Mouse (Mus musculus) WW6 (cell line): ENCODE results near the gene Zfp575.
"Not testable (repeated sequence)": the region's sequence is repeated elsewhere in the genome, so short reads cannot be mapped to it uniquely, and the experiment has no call there.

Experiments used
- DNase-seq: peaks from one replicate; pipeline ENCODE4 v3.0.0-alpha.2; 2013; ENCODE audit warnings: low read depth, low spot score

Zfp575 gene

DNA sequence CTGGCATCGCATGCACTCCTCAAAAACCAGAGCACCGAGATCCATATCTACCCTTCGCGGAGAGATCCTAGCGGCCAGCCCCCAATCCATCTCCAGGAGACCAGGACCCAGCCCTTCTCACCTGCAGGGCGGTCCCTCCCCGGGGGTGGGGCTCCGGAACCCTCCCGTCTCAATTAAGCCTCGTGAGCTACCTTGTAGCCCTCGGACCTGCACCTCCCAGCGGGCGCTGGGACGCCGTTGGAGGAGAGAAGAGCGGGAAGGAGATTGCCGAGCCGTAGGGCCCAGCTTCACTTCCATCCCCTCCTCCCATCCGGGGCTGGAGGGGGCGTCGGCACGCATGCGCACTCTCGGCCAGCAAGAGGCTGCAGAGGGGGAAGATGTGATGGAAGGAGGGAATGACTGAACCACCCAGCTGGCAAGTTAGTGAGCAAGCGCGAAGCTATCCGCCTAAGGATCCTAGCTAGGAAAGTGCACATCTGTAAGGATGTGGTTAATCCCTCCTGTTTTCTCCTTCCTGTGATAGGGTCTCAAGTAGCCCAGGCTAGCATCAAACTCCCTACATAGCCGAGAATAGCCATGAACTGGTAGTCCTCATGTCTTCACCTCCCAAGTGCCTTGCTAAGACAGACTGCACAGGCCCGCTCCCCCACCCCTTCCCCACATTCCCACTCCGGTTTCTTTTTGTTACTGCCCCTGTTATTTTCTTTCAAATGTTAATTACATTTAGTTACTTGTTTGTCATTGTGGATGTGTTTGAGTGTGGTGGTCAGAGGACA lies at the start of gene Zfp575, which contains the start of gene Ethe1:
TSS of gene Zfp575 (minus strand) at position 312 of the 776 bp plus-strand sequence.
TSS of gene Ethe1 (plus strand) at position 214 of the 776 bp plus-strand sequence.
- DNase-seq, result no peak

DNA sequence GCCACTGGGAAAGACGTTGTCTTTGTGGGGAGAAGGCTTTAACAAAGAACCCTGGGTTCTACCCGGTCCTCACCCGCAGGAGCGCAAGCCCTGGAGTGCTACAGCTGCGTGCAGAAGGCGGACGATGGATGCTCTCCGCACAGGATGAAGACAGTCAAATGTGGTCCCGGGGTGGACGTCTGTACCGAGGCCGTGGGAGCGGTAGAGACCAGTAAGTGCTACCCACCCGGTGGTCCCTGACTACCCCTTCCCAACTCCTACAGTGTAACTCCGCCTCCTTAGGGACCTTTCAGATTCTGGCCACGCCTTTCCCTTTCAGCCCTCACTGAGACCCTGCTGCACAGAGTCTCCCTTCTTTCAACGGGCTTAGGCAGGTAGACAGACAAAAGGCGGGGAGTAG lies 49.6 kb upstream of the Zfp575 start:
- DNase-seq, result no peak

DNA sequence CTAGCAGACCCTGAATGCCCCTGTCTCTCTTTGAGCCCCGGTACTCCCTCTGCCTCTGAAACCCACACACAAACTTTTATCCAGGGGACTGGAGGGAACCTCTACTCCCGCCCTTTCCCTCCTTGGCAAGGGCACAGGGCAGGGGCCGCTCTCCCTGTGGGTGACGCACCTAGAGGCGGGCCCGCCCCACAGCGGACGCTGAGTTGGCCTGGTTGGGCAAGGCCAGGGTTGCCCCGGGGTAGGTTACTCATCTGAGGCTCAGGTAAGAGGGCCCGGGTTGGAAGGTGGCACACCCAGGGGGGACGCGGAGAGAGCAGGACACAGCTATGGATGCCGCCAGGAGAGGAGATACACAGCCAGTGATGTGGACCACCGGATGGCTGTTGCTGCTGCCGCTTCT lies 48.8 kb upstream of the Zfp575 start, which contains the start of gene Lypd3:
TSS of gene Lypd3 (plus strand) at position 287 of the 400 bp plus-strand sequence.
- no peak for DNase-seq

DNA sequence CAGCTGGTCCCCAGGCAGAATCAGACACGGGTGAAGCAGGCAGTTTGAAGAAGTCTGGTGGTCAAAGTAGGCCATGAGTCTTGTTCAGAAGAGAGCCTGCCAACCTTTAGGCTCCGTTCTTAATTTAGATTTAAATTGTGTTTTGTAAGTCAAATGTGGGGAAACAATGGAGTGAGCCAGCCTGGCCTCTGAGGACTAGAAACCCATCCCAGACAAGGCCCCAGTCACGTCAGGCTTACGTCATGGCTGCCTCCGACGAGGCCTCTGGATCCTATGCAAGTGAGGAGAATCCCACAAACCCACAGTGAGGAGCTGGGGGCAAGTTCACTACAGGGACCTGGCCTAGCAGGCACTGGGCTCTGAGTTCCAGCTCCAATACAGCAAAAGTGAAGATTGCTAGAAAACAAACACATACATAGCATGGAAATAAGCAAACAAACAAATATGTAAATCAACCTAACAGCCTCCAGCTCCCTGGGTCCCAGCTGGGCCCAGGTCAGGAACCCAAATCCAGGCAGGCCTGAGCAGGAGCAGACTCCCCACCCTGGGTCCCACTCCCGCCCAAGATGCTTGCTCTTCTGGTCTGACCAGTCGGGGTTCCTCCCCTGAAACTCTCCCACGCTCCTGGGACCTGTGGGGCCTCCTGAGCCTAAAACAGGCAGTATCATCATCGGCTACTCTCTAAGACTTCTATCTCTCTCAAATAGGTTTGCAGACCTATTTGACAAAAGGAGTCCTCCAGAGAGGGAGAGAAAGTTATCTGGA lies 42.9 kb upstream of the Zfp575 start:
- no peak for DNase-seq

DNA sequence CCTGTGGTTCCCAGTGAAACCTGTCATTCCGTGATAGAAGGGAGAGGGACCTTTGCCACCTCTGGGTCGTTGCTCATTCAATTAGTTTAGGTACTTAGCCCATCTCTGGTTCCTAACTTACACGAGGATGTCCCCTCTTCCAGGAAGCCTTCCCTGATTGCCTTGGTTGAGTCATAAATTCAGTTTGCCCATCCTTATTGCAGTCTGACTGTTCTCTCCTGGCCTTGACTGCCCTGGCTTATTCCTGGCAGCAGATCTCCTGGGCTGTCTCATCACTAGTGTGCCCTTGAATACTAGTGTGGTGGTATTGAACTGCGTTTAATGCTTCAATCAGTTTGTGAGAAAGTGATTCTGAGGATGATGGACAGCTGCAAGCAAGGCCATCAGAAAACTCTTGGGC lies 42.2 kb upstream of the Zfp575 start:
- no peak for DNase-seq

DNA sequence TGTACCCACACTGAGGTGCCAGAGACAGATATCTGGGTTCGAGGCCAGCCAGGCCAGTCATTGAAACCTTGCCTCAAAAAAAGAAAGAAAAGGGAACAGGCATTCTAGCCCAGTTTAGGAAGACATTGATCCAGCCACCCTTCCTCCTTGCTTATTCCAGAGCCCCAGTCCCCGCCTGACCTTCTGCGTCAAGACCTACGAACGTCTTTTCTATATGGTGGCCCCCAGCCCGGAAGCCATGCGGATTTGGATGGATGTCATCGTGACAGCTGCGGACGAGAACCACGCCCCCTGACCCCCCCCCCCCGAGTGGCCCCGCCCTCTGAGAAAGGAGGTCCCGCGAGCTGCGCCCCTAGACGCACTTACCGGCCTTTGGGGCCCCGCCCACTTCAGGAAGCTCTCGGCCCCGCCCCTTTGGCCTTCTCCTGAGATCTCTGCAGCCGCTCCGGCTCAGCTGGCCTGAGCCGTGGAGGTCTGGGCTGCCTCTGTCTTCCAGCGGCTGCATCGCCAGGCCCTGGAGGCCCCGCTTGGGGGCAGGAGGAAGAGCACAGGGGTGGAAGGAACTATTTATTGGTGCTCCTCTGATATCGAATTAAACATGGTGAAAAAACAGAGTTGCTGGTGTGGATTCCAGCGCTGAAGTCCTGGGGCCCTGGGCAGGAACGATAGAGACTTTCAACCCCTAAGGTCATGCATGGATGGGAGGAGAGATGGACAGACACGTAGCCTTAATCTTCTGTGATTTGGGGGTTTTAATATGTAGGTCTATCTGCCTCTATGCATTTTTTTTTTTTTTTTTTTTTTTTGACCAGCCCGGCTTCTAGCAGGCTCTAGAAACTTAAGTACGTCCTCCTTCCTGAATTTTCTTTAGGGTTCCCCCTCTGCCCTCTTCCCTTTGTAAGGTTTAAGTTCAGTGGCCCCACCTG lies 41.5 kb upstream of the Zfp575 start:
- no peak for DNase-seq

DNA sequence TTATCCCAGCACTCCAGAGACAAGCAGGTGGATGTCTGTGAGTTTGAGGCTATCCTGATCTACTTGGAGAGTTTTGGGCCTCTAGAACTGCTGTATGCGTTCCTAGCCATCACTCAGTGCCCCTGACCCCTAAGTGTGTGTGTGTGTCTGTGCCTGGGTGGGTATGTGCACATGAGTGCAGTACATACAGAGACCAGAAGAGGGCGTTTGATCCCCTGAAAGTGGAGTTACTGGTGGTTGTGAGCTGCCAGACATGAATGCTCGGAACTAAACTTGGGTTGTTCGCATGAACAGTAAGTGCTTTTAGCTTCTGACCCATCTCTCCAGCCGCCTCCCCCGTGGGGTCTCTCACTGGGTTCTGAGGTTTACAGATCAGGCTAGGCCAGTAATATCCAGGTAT lies 35.5 kb upstream of the Zfp575 start:
- no peak for DNase-seq

DNA sequence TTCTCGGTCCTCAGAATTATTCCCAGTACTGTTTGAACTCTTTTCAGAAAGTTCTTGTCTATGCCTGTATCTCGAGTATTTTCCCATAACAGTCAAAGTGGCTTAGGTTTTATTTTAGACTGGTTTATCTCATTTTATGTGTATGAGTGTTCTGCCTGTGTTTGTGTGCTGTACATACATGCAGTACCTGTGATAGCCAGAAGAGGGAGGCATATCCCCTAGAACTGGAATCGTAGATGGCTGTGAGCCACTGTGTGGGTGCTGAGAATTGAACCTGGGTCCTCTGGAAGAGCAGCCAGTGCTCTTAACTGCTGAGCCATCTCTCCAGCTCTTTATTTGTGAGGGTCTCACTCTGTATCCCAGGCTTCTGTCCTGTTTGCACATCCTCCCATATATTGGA lies 33.8 kb upstream of the Zfp575 start:
- no peak for DNase-seq

DNA sequence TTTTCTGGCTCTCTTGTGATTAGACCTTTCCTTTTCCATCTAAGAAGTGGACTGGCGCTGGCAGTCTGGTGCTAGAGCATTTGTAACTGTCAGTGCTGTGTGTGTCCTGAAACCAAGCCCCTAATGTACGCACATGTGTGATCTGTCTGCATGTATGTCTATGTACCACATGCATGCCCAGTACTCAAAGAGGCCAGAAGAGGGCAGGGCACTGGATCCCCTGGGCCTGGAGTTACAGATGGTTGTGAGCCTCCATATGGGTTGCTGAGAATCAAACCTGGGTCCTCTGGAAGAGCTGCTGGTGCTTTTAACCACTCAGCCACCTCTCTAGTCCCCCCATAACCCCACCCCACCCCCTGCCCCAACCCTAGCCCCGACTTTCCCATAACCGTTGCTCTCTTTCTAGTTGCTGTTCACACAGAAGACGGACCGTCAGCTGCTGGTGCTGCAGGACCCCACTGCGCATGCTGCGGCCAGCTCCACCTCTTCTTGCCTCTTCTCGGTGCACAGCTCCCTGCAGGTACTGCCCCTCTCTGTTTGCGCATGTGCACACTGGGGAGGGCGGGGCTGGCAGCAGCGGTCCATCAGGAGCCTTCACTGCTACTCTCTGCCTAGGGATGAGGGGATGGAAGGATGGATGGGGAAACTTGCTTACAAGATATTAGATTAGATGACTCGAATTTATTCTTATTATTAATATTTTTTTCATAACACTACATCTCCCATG lies 32.4 kb upstream of the Zfp575 start:
- DNase-seq, result no peak

DNA sequence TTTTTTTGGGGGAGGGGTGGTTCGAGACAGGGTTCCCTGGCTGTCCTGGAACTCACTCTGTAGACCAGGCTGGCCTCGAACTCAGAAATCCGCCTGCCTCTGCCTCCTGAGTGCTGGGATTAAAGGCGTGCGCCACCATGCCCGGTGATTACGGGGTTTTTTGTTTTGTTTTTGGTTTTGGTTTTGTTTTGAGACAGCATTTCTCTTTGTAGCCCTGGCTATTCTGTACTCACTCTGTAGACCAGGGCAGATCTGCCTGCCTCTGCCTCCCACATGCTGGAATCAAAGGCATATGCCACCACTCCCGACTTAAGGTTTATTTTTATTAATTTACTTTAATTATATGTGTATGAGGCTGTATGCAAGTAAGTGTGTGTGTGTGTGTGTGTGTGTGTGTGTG lies 30.9 kb upstream of the Zfp575 start:
- not testable (repeated sequence) for DNase-seq

DNA sequence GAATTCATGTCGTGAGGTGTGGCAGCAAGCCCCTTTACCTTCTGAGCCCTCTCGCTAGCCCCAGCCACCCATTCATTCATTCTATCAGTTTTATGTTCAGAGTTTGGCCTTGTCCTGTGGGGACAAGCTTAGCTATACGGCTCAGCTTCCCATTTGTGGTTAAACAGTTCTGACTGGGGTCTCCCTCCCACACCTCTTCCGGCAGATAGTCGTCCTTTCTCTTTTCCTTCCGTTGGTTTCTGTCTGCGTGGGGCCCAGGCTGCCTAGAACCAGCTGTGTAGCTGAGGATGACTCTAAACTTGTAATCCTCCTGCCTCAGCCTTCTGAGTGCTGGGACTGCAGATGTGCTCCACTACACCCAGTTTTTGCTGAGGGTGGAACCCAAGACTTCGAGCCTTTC lies 30.3 kb upstream of the Zfp575 start:
- DNase-seq, result no peak

DNA sequence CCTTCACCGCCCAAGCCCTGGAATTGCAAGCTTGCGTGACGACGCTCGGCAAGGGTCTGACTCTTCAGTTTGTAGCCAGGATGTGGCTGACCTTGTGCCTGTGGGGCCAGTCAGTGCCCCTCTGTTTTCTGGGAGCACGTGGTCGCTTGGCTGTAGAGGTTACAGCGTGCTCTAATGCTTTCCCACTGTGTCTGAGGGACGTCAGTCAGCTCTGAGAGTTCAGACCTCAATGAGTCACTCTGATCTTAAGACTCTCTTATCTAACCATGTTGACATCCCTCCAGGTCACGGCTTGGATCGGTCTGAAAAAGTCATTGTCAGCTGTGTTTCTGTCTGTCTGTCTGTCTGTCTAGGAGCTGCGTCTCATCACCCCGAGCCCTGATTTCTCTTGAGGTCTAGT lies 27.4 kb upstream of the Zfp575 start:
- no peak for DNase-seq

DNA sequence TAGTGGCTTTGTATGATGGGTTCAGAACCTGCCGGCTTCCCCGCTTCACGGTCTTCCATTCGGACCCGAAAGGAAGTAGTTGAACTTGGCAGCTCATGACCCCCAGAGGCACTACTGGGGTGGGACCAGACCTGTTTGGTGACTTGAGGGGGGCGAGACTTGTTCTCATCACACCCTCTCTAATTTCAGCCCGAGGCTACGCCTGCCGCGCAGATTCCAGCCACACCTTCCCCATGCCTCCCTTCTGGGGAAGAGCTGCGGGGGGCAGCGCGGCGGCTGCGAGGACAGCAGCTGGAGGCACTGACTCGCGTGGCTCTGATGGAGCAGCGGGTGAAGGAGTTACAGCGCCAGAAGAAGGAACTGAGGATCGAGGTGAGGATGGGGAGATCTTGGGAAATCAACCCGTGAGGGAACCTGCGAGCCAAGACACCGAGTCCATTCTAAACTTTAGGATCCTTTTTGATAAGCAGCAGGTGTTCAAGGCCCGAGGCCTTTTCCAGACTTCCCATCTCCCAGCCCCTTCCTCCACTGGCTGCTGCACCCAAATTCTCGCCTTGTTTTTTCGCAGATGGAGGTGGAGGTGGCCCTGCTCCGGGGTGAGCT lies 25.0 kb upstream of the Zfp575 start:
- no peak for DNase-seq

DNA sequence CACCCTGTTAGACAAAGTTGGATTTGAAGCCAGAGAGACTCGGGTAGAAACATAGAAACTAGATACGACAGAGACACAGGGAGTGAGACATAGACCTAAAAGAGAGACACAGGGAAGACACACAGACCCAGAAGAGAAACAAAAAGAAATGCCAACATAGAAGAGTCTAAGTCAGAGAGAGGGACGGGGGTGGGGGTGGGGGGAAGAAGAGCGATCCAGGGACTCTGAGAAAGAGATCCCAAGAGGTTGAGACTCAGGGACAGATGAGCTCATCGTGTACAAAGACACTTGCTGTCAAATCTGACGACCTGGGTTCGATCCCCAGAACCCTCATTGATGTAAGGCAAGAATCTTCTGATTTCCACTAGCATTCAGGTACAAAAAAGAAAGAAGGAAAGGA lies 24.3 kb upstream of the Zfp575 start:
- DNase-seq, result no peak

DNA sequence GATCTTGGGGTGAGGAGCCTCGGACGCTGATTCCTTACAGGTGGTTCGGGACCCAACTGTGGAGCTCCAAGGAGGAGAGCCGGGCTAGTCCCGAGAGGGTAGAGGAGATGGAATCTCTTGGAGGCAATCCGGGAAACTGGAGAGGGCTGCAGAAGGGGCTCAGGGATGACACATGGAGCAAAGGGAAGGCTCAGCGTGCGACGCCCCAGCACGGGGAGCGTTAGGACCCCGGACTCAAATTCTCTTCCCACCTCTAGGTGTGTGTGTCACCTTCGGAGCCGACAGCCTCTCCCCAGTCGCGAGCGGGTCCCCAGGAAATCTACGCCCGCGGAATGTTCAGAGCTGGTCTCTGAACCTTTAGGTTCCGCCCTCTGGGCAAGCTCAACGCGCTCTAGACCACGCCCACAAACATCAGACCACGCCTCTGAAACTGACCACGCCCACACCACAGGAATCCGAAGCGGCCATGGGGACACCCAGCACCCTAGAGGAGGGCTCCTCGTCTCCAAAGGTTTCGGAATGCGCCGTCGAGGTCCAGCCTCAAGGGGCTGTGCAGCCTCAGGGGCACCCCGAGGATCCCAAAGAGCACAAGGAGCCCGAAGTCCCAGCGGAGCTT lies 23.5 kb upstream of the Zfp575 start:
- DNase-seq, result no peak

DNA sequence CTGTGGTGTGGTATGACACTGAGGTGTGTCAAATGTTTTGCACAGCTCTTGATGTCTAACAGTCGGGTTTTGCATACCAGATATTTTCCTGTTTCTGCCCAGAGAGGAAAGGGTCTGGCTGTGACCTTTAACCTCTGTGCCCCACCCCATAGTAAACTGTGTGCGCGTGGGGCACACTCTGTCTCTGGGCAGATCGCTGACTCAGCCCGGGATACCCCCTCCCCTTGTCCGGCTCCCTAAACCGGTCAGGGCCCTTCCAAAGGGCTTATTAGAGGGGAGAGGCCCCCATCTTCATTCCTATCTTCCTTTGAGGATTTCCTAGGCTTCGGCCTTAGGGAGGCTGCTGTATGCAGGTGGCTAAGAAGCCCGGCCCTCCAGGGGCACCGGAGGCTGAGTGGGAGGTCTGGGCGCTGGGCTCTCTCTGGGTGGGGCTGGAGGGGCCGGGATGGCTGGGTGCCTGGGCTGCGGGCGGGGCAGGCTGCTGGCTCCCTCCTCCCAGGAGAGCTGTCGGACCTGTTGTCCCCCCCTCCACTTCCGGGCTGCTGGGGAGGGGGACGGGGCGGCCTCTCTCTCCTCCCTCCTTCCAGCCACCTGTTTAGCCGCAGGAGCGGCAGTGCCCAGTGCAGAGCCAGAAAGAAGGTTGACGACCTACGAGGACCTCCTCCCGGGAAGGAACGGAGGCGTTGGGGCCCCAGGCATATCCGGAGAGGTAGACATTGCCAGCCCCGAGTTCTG lies 22.9 kb upstream of the Zfp575 start, which contains the start of gene Phldb3:
TSS of gene Phldb3 (plus strand) at position 620 of the 735 bp plus-strand sequence.
- DNase-seq, result no peak

DNA sequence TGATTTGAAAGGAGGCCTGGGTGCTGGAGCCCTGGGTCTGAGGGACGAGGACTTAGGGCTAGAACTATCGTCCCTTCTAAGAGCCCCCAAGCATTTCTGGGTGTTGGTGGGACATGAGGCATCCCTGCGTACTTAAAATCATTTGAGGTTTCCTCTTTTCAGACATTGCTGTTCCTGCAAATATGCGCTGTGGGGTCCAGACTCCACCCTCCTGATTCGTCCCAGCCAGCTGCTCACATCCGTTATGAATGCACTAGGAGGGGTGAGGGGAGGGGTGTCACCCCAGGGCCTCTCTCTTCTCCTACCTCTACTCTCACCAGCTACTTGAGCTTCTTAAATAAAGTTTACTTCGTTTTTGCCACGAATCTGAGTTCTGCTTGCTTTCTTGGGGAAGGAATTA lies 21.1 kb upstream of the Zfp575 start:
- DNase-seq, result no peak

DNA sequence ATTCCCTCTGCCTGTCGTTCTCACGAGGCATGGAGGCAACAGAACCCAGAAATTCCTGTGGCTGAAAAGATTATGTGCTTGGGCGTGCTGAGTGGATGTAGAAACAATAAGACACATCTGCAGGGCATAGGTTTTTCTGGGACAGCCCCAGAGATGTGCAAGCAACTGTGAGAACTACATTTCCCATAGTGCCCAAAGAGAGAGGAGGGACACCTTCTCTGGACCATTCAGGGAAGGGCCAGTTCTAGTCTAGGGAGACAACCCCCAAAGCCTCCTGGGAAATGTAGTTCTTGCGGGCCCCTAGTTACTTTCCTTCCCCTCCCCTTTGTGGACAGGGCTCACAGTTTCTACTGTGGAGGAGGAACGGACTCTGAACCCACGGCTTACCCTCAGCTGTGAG lies 20.6 kb upstream of the Zfp575 start:
- no peak for DNase-seq

DNA sequence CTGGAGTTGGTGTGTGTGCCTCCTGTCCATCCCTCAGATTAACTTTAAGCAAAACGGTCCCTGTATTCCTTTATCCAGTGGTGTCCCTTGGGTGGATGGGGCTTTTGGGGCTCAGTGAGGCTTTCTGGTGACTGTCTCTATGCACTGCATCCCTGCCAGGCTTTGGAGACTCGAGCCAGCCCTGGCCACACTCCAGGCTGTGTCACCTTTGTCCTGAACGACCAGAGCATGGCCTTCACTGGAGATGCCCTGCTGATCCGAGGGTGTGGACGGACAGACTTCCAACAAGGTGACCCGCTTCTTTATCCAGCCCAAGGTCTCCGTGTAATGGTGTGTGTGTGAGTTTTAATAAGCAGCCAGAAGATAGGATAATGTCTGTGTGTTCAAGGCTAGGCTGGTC lies 18.6 kb upstream of the Zfp575 start:
- DNase-seq, result no peak

DNA sequence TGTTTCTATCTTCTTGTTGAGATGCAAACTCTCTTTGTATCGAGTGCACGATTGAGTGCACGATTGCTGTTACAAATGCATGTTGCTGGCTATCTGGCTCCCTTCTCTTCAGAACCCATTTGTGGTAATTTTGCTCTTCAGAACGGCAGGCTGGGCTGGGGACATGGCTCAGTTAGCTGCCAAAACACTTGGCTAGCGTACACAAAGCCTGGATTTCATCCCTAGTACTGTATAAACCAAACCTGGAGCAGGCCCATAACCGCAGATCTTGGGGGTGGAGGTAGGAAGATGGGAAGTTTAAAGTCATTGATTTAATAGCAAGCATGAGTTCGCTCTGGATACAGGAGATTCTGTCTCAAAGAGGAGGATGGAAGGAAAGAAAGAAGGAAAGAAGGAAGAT lies 18.1 kb upstream of the Zfp575 start:
- no peak for DNase-seq
